Mouse (Mus musculus) CD4-positive helper T cell, adult 2 months (primary cell): Measurements from ENCODE around the gene Homer1.

Experiments used
- DNase-seq: peaks from one replicate; pipeline ENCODE4 v3.0.0-alpha.2; 2012; ENCODE audit warnings: low read depth, missing footprints, low spot score

Gene Homer1

DNA sequence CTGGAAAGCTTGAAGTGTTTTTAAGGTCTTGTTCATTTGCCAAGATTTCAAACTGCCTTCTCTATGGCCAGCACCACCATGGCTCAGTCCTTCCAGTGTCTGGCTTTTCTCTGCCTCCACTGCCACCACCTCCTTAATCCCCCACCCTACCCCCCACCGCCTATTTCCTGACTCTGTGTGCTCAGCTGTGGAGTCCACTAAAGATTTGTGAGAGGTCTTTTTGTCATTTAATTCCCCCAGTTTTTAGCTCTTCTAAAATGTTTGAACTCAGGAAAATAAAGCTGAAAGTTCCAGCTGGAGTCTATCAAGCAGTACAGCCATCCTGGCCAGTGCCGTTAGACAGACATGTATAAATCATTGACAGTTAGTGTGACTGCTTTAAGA lies 89.8 kb downstream of the Homer1 start:
- DNase-seq: no peak

DNA sequence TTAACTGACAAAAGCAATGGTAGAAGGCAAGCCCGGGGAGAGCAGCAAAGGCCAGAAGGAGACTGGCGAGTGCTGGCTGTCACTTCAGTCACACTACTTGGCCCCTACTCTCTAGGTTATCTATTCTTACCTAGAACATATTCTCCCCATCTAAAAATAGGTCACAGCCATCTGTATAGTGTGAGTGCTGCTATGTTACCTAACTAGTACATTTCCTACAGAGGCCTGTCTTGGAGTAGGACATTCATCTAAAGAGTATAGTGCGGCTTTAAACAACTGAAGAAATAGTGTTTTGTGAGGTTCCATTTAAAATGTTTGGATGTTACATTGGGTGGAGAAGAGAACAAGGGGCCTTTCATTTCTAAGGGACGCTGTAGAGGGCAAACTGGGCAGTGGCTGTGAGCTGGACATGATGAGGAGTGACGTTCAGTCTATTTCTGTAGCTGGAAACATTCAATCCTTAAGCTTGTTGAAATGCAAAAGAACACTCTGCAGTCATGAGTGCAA lies 100.3 kb downstream of the Homer1 start:
- no peak for DNase-seq

GRCm38 (mm10) chr13:93401947-93402346 lies 102.5 kb downstream of the Homer1 start:
- DNase-seq: no peak

DNA sequence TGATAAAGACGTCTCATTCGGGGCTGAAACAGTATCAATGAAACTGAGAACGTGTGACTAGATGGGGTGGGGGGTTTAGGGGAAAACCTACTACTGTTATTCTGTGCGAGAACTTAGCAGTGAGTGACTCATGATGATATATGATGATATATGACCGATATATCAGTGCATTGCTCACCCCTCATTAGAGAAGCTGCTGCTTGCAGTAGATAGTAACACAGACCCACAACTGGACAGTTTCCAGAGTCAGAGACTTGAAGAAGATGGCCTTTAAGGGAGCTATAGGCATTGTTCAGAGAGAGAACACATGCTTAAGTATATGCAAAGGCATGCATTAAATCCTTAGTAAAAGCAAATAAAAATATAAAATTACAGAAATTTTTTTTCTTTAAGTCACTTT lies 107.4 kb downstream of the Homer1 start:
- no peak for DNase-seq

- no peak for DNase-seq
Observed at GRCm38 (mm10) chr13:93410343-93410742, 110.9 kb downstream of the Homer1 start.

GRCm38 (mm10) chr13:93415055-93415454 lies 115.6 kb downstream of the Homer1 start:
- DNase-seq: no peak

DNA sequence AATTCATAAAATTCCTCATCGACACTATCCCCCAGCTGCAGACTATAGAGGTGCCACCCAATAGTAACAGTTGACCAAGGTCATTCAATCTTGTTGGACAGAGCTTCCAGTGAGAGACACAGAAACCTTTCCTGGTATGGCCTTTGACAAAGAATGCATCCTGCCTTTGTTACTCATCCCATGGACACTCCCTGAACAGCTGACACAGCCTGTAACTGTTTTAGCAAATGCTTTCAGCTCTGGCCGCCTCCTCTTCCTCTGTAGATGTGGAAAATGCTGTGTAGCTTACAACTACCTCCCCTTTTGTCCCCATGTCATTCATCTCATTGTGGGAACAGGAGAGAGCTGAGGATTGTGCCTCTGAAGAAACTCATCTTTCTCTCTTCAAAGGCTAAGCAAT lies 118.9 kb downstream of the Homer1 start:
- no peak for DNase-seq

DNA sequence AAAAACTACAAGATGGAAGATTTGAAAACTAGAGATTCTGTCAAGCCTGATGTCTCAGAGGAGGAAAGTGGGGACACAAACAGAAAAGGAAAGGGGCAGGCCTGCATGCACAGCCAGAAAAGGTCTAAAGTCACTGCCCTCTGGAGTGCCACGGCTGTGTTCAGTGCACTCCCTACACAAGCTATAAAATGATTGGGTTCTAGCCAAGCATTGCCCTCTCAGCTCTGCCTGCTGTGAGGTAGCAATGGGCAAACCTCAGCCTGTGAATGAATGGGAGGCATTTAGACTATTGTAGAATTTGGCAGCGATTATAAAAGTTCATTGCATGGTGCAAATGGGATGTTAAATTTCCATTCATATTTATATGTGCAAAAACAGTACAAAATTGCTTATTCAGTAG lies 120.3 kb downstream of the Homer1 start:
- DNase-seq: no peak

- DNase-seq: no peak
Observed at GRCm38 (mm10) chr13:93423224-93423623, 123.8 kb downstream of the Homer1 start.

DNA sequence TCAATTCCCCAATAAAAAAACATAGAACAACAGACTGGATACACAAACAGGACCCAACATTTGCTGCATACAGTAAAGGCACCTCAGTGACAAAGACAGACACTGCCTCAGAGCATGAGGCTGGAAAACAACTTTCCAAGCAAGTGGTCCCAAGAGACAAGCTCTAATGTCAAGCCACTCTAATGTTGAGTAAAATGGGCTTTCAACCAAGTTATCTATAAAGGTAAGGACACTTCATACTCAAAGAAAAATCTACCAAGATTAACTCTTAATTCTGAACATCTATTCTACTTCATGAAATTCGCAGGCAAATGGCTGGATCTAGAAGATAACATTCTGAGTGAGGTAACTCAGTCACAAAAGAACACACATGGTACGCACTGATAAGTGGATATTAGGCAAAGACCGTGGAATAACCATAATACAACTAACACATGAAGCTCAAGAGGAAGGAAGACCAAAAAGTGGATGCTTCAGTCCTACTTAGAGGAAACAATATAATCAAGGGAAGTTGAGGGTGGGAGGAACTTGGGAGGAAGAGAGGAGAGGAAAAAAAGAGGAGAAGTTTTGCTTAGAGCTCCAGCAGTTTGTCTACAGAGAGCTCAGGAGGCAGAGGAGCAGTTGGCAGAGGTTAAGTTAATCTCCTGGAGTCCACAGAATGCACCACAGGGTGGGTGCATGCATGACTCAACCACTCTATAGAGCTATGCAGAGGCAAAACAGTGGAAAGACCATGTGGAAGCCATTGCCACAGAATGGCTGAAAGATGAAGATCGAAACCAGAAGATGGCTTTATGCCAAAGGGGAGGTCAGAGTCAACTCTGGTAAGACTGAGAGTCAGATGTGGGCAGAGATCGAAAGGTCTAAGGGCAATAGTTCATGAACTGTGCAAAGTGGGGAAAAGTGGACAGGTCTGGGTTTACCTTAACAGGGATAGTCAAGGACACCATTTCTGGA lies 128.8 kb downstream of the Homer1 start:
- DNase-seq: no peak

GRCm38 (mm10) chr13:93429205-93429604 lies 129.8 kb downstream of the Homer1 start:
- no peak for DNase-seq

DNA sequence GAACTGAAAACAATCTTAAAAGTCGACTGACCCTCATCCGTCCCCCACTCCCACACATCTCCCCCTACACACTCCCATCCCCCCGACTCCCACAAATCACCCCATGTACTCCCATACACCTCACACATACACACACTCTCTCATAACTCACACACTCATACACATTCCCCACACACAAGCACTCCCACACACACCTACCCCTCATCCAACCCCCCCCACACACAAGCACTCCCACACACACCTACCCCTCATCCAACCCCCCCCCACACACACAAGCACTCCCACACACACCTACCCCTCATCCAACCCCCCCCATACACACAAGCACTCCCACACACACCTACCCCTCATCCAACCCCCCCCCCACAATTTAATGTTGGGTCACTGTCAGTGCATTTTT lies 140.7 kb downstream of the Homer1 start:
- no peak for DNase-seq

- no peak for DNase-seq
Observed at GRCm38 (mm10) chr13:93453275-93453674, 153.8 kb downstream of the Homer1 start.
